Mouse (Mus musculus): ENCODE data around the gene Gata2. TPM values are rescaled to one million over a fixed set of nuclear protein-coding genes. Genes with fewer than 3 reads are reported as not detected.

Gene Gata2
- total RNA-seq (2023), result under 1 TPM; 0.55 TPM

DNA sequence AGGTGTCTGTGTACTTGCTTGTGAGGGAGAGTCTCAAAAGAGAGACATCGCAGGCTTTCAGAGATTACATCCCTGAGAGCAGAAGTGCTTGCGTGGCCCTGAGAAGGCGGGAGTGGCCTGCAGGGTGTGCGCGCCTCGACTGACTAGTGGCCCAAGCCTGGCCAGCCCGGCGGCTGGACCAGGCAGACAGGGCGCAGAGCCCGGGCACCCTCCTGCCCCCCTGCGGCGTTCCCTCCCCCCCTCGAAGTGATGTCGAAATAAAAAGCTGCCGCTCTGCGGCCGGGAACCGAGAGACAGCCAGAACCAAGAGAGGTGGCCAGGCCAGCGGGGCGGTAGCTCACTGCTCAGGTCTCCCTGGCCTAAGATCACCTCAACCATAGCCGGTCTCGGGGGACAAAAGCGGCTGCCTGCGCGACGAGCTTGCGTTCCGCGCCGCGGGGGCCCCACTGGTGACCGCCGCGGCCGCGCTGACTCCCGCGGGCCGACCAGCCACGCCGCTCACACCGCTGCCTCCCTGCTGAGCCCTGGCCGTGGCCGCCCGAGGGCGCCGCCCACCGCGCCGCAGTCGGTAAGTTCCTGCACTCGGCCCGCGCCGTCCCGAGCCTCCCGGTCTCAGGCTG lies at the start of gene Gata2:
Gene Gata2 (plus strand): TSS at position 459 of the 620 bp plus-strand sequence.

DNA sequence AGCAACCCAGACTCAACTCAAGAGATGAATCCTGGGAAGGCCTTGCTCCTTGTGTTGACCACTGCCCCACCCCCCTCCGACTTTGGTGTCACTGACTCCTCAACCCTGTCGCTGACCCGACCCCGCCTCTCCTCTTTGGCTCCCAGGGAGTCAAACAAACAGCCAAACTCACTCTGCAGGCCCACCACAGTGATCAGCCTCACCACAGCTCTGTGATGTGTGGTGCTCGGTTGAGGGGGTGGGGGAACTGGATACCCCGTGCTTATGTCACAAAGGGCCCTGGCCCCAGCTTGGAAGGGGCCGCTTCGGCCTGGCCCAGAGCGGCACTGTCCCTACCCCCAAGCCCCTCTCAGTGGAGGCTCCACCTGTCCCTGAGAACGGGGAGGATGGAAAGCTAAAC lies 28.3 kb downstream of the Gata2 start, which contains the start of gene Dnajb8:
Gene Dnajb8 (plus strand): TSS at position 301 of the 400 bp plus-strand sequence.

Other genes starting within 250 kb of the Gata2 start
- gene H1fx, start 212.3 kb upstream of the Gata2 start, total RNA-seq (2023), result under 1 TPM in 1 of 2 experiments, not detected in 1; 0.58 TPM
- gene Rab7, start 148.6 kb upstream of the Gata2 start, total RNA-seq (2023), result 100 to 1,000 TPM; 255 to 271 TPM
- 100 to 1,000 TPM; 120 to 129 TPM for gene Rpn1, start 109.4 kb upstream of the Gata2 start, total RNA-seq (2023)
- not detected for gene Dnajb8, start 28.4 kb downstream of the Gata2 start, total RNA-seq (2023)

All from monocyte, adult 59 days (primary cell).